Mouse (Mus musculus): ENCODE results near the gene 1810009A15Rik. TPM values are rescaled to one million over a fixed set of nuclear protein-coding genes. Genes with fewer than 3 reads are reported as not detected.

1810009A15Rik gene
- polyA plus RNA-seq, 1 experiment from 2014 or later, result 93.3 TPM

DNA sequence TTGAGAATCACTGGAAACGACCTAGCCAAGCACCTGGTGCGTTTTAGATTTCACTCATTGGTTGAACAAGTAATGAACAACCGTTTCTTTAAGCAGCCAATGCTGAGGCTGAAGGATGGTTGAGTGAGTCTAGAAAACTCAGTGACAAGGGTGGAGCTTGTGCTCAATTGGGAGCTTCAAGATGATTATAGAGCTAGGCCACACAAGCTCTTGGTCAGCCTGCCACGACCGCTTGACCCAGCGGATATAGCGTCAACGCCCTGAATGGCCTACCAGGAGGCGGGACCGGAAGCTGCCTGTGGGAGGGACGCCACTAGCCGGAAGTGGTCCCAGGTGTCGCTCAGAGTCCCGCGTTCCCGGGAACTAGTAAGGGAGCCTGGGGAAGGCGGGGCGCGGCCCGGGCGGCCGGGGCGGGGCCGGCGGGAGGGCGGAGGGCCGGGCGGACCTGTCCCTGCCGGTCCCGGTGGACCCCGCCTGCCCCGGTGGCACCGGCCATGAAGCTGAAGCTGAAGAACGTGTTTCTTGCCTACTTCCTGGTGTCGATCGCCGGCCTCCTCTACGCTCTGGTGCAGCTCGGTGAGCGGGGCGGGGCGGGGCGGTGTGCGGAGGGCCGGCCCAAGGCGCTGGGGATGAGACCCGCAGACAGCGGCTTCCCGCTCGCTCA, 31.6 kb downstream of the 1810009A15Rik start, which contains the start of gene B3gat3:
Gene B3gat3, plus strand, starts transcription at position 302 of the 664 bp plus-strand sequence.
- ATAC-seq (ENCODE audit: insufficient read depth) (peak; percentile 97), DNase-seq (peak; percentile 97)
- 2% methylated on average over 49 of the region's 50 CpGs for WGBS
- Histone ChIP-seq H3K27me3 (ENCODE audit: insufficient read depth, low read length) (no peaks in the 10 kb centered on the region), H3K9me3 (ENCODE audit: low read depth, low read length) (no peaks in the 10 kb centered on the region), H3K4me3 (ENCODE audit: low read depth, low read length) (peak within 1 kb of the TSS; percentile 83), H3K27ac (ENCODE audit: low read depth) (peak within 1 kb of the TSS; percentile 89), H3K36me3 (ENCODE audit: insufficient read depth) (peaks cover 30% of the 10 kb centered on the region), H3K4me1 (ENCODE audit: insufficient read depth) (no peaks in the 10 kb centered on the region), H3K9ac (peak within 1 kb of the TSS; percentile 73), H3K4me2 (peak within 1 kb of the TSS; percentile 89)
- TF ChIP-seq CTCF (IDR thresholded peaks at IDR 0.05; ENCODE audit: low read depth), result no peak

DNA sequence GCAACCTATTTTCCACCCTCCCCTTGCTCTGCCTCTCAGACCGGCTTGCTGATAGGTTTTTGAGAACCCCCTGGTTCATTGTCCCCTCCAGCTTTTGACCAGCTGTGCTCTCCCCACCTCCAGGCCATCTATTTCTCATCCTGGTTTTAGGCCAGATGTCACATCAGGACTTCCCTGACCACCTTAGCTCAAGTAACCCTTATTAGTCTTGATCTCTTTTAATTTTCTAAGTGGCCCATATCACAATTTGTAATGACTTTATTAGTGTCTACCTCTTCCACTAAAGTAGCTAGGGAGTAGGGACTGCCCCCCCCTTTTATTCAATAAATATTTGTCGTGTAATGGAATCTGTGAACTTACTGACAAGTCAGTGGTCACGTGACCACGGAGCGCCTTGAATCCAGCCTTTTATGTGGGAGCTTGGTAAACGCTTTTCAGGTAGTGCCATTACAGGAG, 32.2 kb downstream of the 1810009A15Rik start:
- H3K4me3 ChIP-seq (ENCODE audit: low read depth, low read length), result peak overlapping the region; percentile 83
- H3K9me3 ChIP-seq (ENCODE audit: low read depth, low read length), result no peaks in the 10 kb centered on the region
- H3K4me2 ChIP-seq, result peak overlapping the region; percentile 89
- WGBS, result under 1% methylated on average over 6 of the region's 6 CpGs
- TF ChIP-seq CTCF (IDR thresholded peaks at IDR 0.05; ENCODE audit: low read depth), result no peak
- peak overlapping the region; percentile 73 for H3K9ac ChIP-seq
- ATAC-seq (ENCODE audit: insufficient read depth) (peak; percentile 0; the same call in 1 of the 2 replicates), DNase-seq (peak; percentile 79)
- H3K4me1 ChIP-seq (ENCODE audit: insufficient read depth), result no peaks in the 10 kb centered on the region
- no peaks in the 10 kb centered on the region for H3K27me3 ChIP-seq (ENCODE audit: insufficient read depth, low read length)
- peaks cover 29% of the 10 kb centered on the region for H3K36me3 ChIP-seq (ENCODE audit: insufficient read depth)
- H3K27ac ChIP-seq (ENCODE audit: low read depth), result peak overlapping the region; percentile 89

DNA sequence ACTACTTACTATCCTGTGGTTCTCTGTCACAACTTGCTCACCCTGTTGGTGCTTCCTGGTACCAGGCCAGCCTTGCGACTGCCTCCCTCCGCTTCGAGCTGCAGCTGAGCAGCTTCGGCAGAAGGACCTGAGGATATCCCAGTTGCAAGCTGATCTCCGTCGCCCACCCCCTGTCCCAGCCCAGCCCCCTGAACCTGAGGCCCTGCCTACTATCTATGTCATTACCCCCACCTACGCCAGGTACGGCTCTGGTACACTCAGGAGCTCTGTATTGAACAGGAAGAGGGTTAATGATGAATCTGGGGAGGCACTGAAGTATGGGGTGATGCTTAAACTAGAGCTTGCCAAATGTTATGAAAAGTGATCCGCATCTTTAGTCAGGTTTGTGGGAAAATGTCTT, 33.1 kb downstream of the 1810009A15Rik start:
- H3K9ac ChIP-seq, result no peak overlapping the region; the same call in 1 of the 2 replicates
- H3K9me3 ChIP-seq (ENCODE audit: low read depth, low read length), result no peaks in the 10 kb centered on the region
- H3K36me3 ChIP-seq (ENCODE audit: insufficient read depth), result peaks cover 29% of the 10 kb centered on the region
- WGBS, result 75% methylated on average over 9 of the region's 9 CpGs
- TF ChIP-seq CTCF (IDR thresholded peaks at IDR 0.05; ENCODE audit: low read depth), result no peak
- DNase-seq, result no peak
- no peaks in the 10 kb centered on the region for H3K27me3 ChIP-seq (ENCODE audit: insufficient read depth, low read length)
- H3K4me2 ChIP-seq, result peak overlapping the region; percentile 89
- no peak overlapping the region for H3K27ac ChIP-seq (ENCODE audit: low read depth)
- ATAC-seq (ENCODE audit: insufficient read depth), result no peak
- H3K4me1 ChIP-seq (ENCODE audit: insufficient read depth), result no peaks in the 10 kb centered on the region
- peak overlapping the region; percentile 83 for H3K4me3 ChIP-seq (ENCODE audit: low read depth, low read length)

DNA sequence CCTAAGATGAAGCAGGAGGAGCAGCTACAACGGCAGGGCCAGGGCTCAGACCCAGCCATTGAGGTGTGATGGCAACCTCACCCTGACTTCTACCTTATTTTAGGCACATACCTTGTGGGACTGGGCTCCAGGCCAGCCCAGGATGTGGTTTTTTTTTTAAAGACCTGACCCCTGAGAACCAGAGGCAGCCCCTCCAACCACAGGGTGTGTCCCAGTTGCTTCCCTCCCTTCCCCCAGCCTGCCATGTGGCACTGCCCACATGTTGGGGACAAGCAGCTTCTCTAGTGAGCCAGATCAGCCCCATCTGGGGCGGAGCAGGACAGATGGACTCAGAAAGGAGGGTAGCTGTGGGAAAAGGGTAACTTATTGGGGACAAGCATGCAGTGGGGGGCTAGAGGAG, 38.1 kb downstream of the 1810009A15Rik start:
- Histone ChIP-seq H3K36me3 (ENCODE audit: insufficient read depth) (peaks cover 41% of the 10 kb centered on the region), H3K9me3 (ENCODE audit: low read depth, low read length) (no peaks in the 10 kb centered on the region), H3K27ac (ENCODE audit: low read depth) (no peak overlapping the region), H3K4me3 (ENCODE audit: low read depth, low read length) (no peak overlapping the region), H3K9ac (no peak overlapping the region), H3K4me2 (no peak overlapping the region), H3K27me3 (ENCODE audit: insufficient read depth, low read length) (no peaks in the 10 kb centered on the region), H3K4me1 (ENCODE audit: insufficient read depth) (no peaks in the 10 kb centered on the region)
- TF ChIP-seq CTCF (IDR thresholded peaks at IDR 0.05; ENCODE audit: low read depth), result no peak
- ATAC-seq (ENCODE audit: insufficient read depth), result no peak
- DNase-seq, result no peak
- WGBS, result 84% methylated on average over 2 of the region's 2 CpGs

DNA sequence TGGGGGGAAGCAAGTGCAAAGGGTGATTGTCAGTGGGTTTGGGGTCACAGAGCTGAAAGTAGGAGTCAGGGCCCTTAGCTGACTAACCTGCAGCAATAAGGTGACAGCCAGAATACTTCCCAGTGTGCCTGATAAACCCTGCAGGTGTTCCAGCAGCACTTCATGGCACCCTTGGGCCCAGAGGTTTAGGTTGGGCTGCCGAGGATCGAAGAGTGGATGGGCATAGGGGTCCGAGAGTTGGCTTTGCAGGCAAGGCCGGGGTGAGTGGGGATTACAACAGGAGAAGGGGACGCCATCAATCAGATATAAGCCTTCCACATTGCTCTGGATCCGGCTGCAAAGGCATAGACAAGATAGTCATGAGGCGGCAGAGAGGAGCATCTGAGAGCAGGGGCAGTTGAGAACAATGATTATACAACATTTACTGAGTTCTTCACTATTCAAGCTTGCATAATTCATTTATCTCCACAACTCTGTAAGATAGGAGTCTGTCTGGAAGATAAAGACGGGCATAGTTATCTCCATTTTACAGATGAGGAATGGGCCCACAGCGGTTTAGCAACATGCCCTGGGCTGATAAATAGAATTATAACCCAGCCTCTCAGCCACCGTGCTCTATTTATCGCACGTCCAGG, 39.4 kb downstream of the 1810009A15Rik start:
- H3K9ac ChIP-seq, result no peak overlapping the region
- no peaks in the 10 kb centered on the region for H3K27me3 ChIP-seq (ENCODE audit: insufficient read depth, low read length)
- no peaks in the 10 kb centered on the region for H3K4me1 ChIP-seq (ENCODE audit: insufficient read depth)
- TF ChIP-seq CTCF (IDR thresholded peaks at IDR 0.05; ENCODE audit: low read depth), result no peak
- H3K27ac ChIP-seq (ENCODE audit: low read depth), result no peak overlapping the region
- peaks cover 41% of the 10 kb centered on the region for H3K36me3 ChIP-seq (ENCODE audit: insufficient read depth)
- WGBS, result 81% methylated on average over 12 of the region's 12 CpGs
- no peaks in the 10 kb centered on the region for H3K9me3 ChIP-seq (ENCODE audit: low read depth, low read length)
- no peak for DNase-seq
- H3K4me3 ChIP-seq (ENCODE audit: low read depth, low read length), result no peak overlapping the region
- no peak for ATAC-seq (ENCODE audit: insufficient read depth)
- no peak overlapping the region for H3K4me2 ChIP-seq

DNA sequence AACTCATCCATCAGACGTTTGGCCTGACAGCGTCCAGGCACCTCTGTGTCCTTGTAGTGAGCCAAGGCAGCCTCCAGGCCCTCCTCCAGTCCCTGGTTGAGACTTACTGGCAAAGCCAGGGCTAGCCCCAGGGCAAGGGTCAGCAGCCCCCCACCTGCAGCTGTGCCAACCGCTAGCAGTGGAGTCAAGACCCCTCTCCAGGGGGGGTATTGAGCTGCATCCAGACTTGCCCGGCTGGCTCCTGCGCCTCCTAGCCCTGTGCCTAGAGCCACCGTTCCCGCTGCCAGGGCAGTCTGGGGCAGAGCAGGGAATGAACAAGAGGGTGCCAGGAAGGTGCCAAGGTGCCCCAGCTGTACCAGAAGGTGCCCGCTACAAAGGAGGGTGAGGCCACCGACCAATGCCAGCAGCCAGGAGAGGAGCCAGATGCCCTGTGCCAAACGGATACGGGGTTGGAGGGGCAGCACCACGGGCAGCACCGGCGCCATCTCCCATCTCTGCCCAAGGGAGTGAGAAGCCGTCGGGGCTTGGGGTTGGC, 40.1 kb downstream of the 1810009A15Rik start:
- ATAC-seq (ENCODE audit: insufficient read depth), result peak; percentile 15; the same call in 1 of the 2 replicates
- no peak for TF ChIP-seq CTCF (IDR thresholded peaks at IDR 0.05; ENCODE audit: low read depth)
- H3K4me2 ChIP-seq, result peak overlapping the region; percentile 82
- peak overlapping the region; percentile 79 for H3K9ac ChIP-seq
- H3K4me3 ChIP-seq (ENCODE audit: low read depth, low read length), result peak overlapping the region; percentile 82
- peak overlapping the region; percentile 82 for H3K27ac ChIP-seq (ENCODE audit: low read depth)
- H3K4me1 ChIP-seq (ENCODE audit: insufficient read depth), result no peaks in the 10 kb centered on the region
- WGBS, result 23% methylated on average over 16 of the region's 16 CpGs
- no peaks in the 10 kb centered on the region for H3K27me3 ChIP-seq (ENCODE audit: insufficient read depth, low read length)
- no peak for DNase-seq
- H3K36me3 ChIP-seq (ENCODE audit: insufficient read depth), result peaks cover 41% of the 10 kb centered on the region
- H3K9me3 ChIP-seq (ENCODE audit: low read depth, low read length), result no peaks in the 10 kb centered on the region
